Mouse (Mus musculus) liver, embryonic 11.5 days (tissue): ENCODE results near the gene Cept1. TPM values are rescaled to one million over a fixed set of nuclear protein-coding genes. Genes with fewer than 3 reads are reported as not detected.

Source experiments
- ATAC-seq: fragments of 200-750 bp; cut with Nextera tagmentation; replicated peaks from 2 replicates; pipeline ENCODE4 v1.8.0; 2017; ENCODE audit warnings: moderate number of reproducible peaks, mild to moderate bottlenecking, moderate TSS enrichment, moderate library complexity; ENCODE audit not compliant: low FRiP score
- DNase-seq: peaks from one replicate; pipeline ENCODE4 v3.0.0-alpha.2; 2017; ENCODE audit warnings: low spot score
- H3K27ac ChIP-seq: fragments of 300-500 bp; sonication (generic); 2 replicates; pipeline ENCODE4 v1.5.1; 2014; ENCODE audit warnings: mild to moderate bottlenecking, low read depth, low read length, control low read depth
- H3K27me3 ChIP-seq: fragments of 300-500 bp; sonication (generic); replicated peaks from 2 replicates; pipeline ENCODE4 v1.6.1; 2014; ENCODE audit warnings: low read length, mixed read lengths; ENCODE audit not compliant: control insufficient read depth, insufficient read depth
- H3K36me3 ChIP-seq: fragments of 300-500 bp; sonication (generic); 2 replicates; pipeline ENCODE4 v1.6.1; 2014; ENCODE audit warnings: mild to moderate bottlenecking, low read length, moderate library complexity, mixed read lengths; ENCODE audit not compliant: control insufficient read depth, insufficient read depth
- H3K4me1 ChIP-seq: fragments of 300-500 bp; sonication (generic); replicated peaks from 2 replicates; pipeline ENCODE4 v1.6.1; 2014; ENCODE audit warnings: low read length, mixed read lengths; ENCODE audit not compliant: control insufficient read depth, insufficient read depth
- H3K4me2 ChIP-seq: fragments of 300-500 bp; sonication (generic); 2 replicates; pipeline ENCODE4 v1.6.1; 2014; ENCODE audit warnings: mild to moderate bottlenecking, control low read depth, moderate library complexity
- H3K4me3 ChIP-seq: fragments of 300-500 bp; sonication (generic); 2 replicates; pipeline ENCODE4 v1.5.1; 2014; ENCODE audit warnings: low read depth, low read length, control low read depth
- H3K9ac ChIP-seq: fragments of 300-500 bp; sonication (generic); 2 replicates; pipeline ENCODE4 v1.6.1; 2014; ENCODE audit warnings: low read depth, low read length, control low read depth
- H3K9me3 ChIP-seq: fragments of 300-500 bp; sonication (generic); 2 replicates; pipeline ENCODE4 v1.6.1; 2016; ENCODE audit warnings: low read length, inconsistent platforms, mixed read lengths; ENCODE audit not compliant: control insufficient read depth
- WGBS: fragments of 180-500 bp; shearing (Covaris S2); extraction: QIAGEN DNeasy Blood & Tissue Kit; methylation state at CpG from one replicate; pipeline ENCODE4 v1.1.7; 2014; 5-methylcytosine and 5-hydroxymethylcytosine counted together
- polyA plus RNA-seq: library from polyadenylated mRNA; unstranded; fragments of >200 nt; fragmentation: Nextera tagmentation; extraction: Ambion mirVana; gene quantifications from 2 replicates; pipeline ENCODE4 v1.2.1, GENCODE M21; 2014

Gene Cept1
- polyA plus RNA-seq, 1 experiment from 2014 or later: 40.7 TPM

GRCm38 (mm10) chr3:106490239-106490638 is 57.4 kb downstream of the Cept1 start:
- Histone ChIP-seq H3K27me3 (no peaks in the 10 kb centered on the region), H3K9ac (no peak overlapping the region), H3K4me1 (peaks cover 34% of the 10 kb centered on the region), H3K4me3 (no peak overlapping the region), H3K27ac (no peak overlapping the region), H3K36me3 (no peaks in the 10 kb centered on the region), H3K4me2 (no peak overlapping the region), H3K9me3 (no peaks in the 10 kb centered on the region)
- ATAC-seq (no peak), DNase-seq (no peak)
- WGBS: 95% methylated on average over 4 of the region's 4 CpGs

- Histone ChIP-seq H3K36me3 (no peaks in the 10 kb centered on the region), H3K27me3 (no peaks in the 10 kb centered on the region), H3K4me1 (peaks cover 22% of the 10 kb centered on the region), H3K9me3 (no peaks in the 10 kb centered on the region), H3K27ac (no peak overlapping the region), H3K9ac (no peak overlapping the region), H3K4me2 (no peak overlapping the region), H3K4me3 (no peak overlapping the region)
- 96% methylated on average over 2 of the region's 2 CpGs for whole genome bisulfite sequencing
- no peak for DNase-seq
- no peak for ATAC-seq
Observed at GRCm38 (mm10) chr3:106487551-106487950, 60.1 kb downstream of the Cept1 start.

- Histone ChIP-seq H3K9ac (no peak overlapping the region), H3K4me3 (no peak overlapping the region), H3K27me3 (no peaks in the 10 kb centered on the region), H3K4me1 (peaks cover 10% of the 10 kb centered on the region), H3K27ac (no peak overlapping the region), H3K9me3 (no peaks in the 10 kb centered on the region), H3K36me3 (no peaks in the 10 kb centered on the region), H3K4me2 (no peak overlapping the region)
- ATAC-seq (no peak), DNase-seq (no peak)
- WGBS: 74% methylated on average over 5 of the region's 5 CpGs
Observed at GRCm38 (mm10) chr3:106485810-106486209, 61.8 kb downstream of the Cept1 start.

GRCm38 (mm10) chr3:106484861-106485260 is 62.7 kb downstream of the Cept1 start:
- Histone ChIP-seq H3K9me3 (no peaks in the 10 kb centered on the region), H3K36me3 (no peaks in the 10 kb centered on the region), H3K9ac (no peak overlapping the region), H3K4me2 (no peak overlapping the region), H3K27me3 (no peaks in the 10 kb centered on the region), H3K27ac (no peak overlapping the region), H3K4me1 (peaks cover 10% of the 10 kb centered on the region), H3K4me3 (no peak overlapping the region)
- DNase-seq (no peak), ATAC-seq (no peak)
- 83% methylated on average over 3 of the region's 3 CpGs for WGBS

- Histone ChIP-seq H3K27me3 (no peaks in the 10 kb centered on the region), H3K27ac (peak overlapping the region; percentile 48; the same call in 1 of the 2 replicates), H3K4me1 (peaks cover 10% of the 10 kb centered on the region), H3K36me3 (no peaks in the 10 kb centered on the region), H3K4me3 (no peak overlapping the region), H3K4me2 (peak overlapping the region; percentile 94), H3K9me3 (no peaks in the 10 kb centered on the region), H3K9ac (no peak overlapping the region)
- ATAC-seq (no peak), DNase-seq (no peak)
- WGBS: 56% methylated on average over 4 of the region's 4 CpGs
Observed at GRCm38 (mm10) chr3:106483796-106484405, 63.7 kb downstream of the Cept1 start.

GRCm38 (mm10) chr3:106483297-106483696 is 64.3 kb downstream of the Cept1 start:
- Histone ChIP-seq H3K36me3 (no peaks in the 10 kb centered on the region), H3K4me1 (peaks cover 10% of the 10 kb centered on the region), H3K27ac (peak overlapping the region; percentile 50), H3K27me3 (no peaks in the 10 kb centered on the region), H3K9ac (peak overlapping the region; percentile 73; the same call in 1 of the 2 replicates), H3K4me2 (peak overlapping the region; percentile 94), H3K9me3 (no peaks in the 10 kb centered on the region), H3K4me3 (peak overlapping the region; percentile 74; the same call in 1 of the 2 replicates)
- WGBS: 35% methylated on average over 7 of the region's 7 CpGs
- peak; percentile 29 for ATAC-seq
- peak; percentile 37 for DNase-seq

- H3K9ac ChIP-seq: peak within 1 kb of the TSS; percentile 73
- WGBS: under 1% methylated on average over 44 of the region's 44 CpGs
- H3K27me3 ChIP-seq: no peaks in the 10 kb centered on the region
- ATAC-seq (peak; percentile 80), DNase-seq (peak; percentile 53)
- no peaks in the 10 kb centered on the region for H3K36me3 ChIP-seq
- peak within 1 kb of the TSS; percentile 50 for H3K27ac ChIP-seq
- peak within 1 kb of the TSS; percentile 94 for H3K4me2 ChIP-seq
- H3K4me3 ChIP-seq: peak within 1 kb of the TSS; percentile 74
- no peaks in the 10 kb centered on the region for H3K9me3 ChIP-seq
- H3K4me1 ChIP-seq: peaks cover 10% of the 10 kb centered on the region
Observed at GRCm38 (mm10) chr3:106482281-106483081, 65.1 kb downstream of the Cept1 start, which contains the start of gene Dennd2d. Gene Dennd2d, plus strand, starts transcription at chr3:106482405.

GRCm38 (mm10) chr3:106476863-106477262 is 70.7 kb downstream of the Cept1 start:
- Histone ChIP-seq H3K27ac (no peak overlapping the region), H3K36me3 (no peaks in the 10 kb centered on the region), H3K4me3 (no peak overlapping the region), H3K27me3 (no peaks in the 10 kb centered on the region), H3K9ac (no peak overlapping the region), H3K4me2 (no peak overlapping the region), H3K9me3 (no peaks in the 10 kb centered on the region), H3K4me1 (no peaks in the 10 kb centered on the region)
- ATAC-seq (no peak), DNase-seq (no peak)
- 77% methylated on average over 1 of the region's 1 CpGs for WGBS
